Mouse (Mus musculus) small intestine, adult 2 months (tissue): ENCODE results near the gene Limch1.

Experiments used
- CTCF ChIP-seq: fragments of 200-500 bp; IDR thresholded peaks from 2 replicates; pipeline ENCODE4 v1.5.1; 2012; ENCODE audit warnings: low read depth, mild to moderate bottlenecking, control low read depth, inconsistent platforms, low read length, moderate library complexity, mixed read lengths; ENCODE audit not compliant: insufficient replicate concordance, insufficient read length; ENCODE audit errors: extremely low read depth
- POLR2A ChIP-seq: fragments of 200-500 bp; IDR thresholded peaks from 2 replicates; pipeline ENCODE4 v1.6.1; 2012; ENCODE audit warnings: low read depth, mild to moderate bottlenecking, control low read depth, inconsistent platforms, low read length, moderate library complexity

- TF ChIP-seq CTCF (no peak), POLR2A (no peak)
Observed at GRCm38 (mm10) chr5:66791161-66791560, 45.5 kb downstream of the Limch1 start.
